Mouse (Mus musculus) hindbrain, embryonic 16.5 days (tissue): Measurements from ENCODE around the gene Atp2a1. TPM values are rescaled to one million over a fixed set of nuclear protein-coding genes. Genes with fewer than 3 reads are reported as not detected.
"Not testable (repeated sequence)": the region's sequence is repeated elsewhere in the genome, so short reads cannot be mapped to it uniquely, and the experiment has no call there.

Source experiments
- ATAC-seq: fragments of 200-750 bp; cut with Nextera tagmentation; 2 replicates; pipeline ENCODE4 v1.8.0; 2017; ENCODE audit warnings: moderate TSS enrichment, moderate library complexity
- H3K27ac ChIP-seq: fragments of 300-500 bp; sonication (generic); 2 replicates; pipeline ENCODE4 v1.5.1; 2014; ENCODE audit warnings: low read depth, mild to moderate bottlenecking, control low read depth, low read length, moderate library complexity
- H3K27me3 ChIP-seq: fragments of 300-500 bp; sonication (generic); replicated peaks from 2 replicates; pipeline ENCODE4 v1.6.1; 2014; ENCODE audit warnings: low read length; ENCODE audit not compliant: control insufficient read depth, insufficient read depth
- H3K36me3 ChIP-seq: fragments of 300-500 bp; sonication (generic); 2 replicates; pipeline ENCODE4 v1.6.1; 2014; ENCODE audit warnings: mild to moderate bottlenecking, low read length, moderate library complexity, mixed read lengths; ENCODE audit not compliant: control insufficient read depth, insufficient read depth
- H3K4me1 ChIP-seq: fragments of 300-500 bp; sonication (generic); 2 replicates; pipeline ENCODE4 v1.6.1; 2014; ENCODE audit warnings: low read depth, low read length; ENCODE audit not compliant: control insufficient read depth, insufficient read depth
- H3K4me2 ChIP-seq: fragments of 300-500 bp; sonication (generic); 2 replicates; pipeline ENCODE4 v1.6.1; 2014; ENCODE audit warnings: mild to moderate bottlenecking, low read length, control low read depth, moderate library complexity
- H3K4me3 ChIP-seq: fragments of 300-500 bp; sonication (generic); 2 replicates; pipeline ENCODE4 v1.5.1; 2014; ENCODE audit warnings: mild to moderate bottlenecking, low read length, control low read depth, moderate library complexity
- H3K9ac ChIP-seq: fragments of 300-500 bp; sonication (generic); 2 replicates; pipeline ENCODE4 v1.6.1; 2014; ENCODE audit warnings: low read depth, mild to moderate bottlenecking, control low read depth, low read length, moderate library complexity
- H3K9me3 ChIP-seq: fragments of 300-500 bp; sonication (generic); 2 replicates; pipeline ENCODE4 v1.6.1; 2014; ENCODE audit warnings: mild to moderate bottlenecking, low read length, moderate library complexity; ENCODE audit not compliant: control insufficient read depth
- WGBS: fragments of 180-500 bp; shearing (Covaris S2); extraction: QIAGEN DNeasy Blood & Tissue Kit; methylation state at CpG from one replicate; pipeline ENCODE4 v1.1.7; 2014; 5-methylcytosine and 5-hydroxymethylcytosine counted together
- polyA plus RNA-seq: library from polyadenylated mRNA; unstranded; fragments of >200 nt; fragmentation: Nextera tagmentation; extraction: Ambion mirVana; gene quantifications from 2 replicates; pipeline ENCODE4 v1.2.1, GENCODE M21; 2015

Atp2a1 gene
- polyA plus RNA-seq, 1 experiment from 2014 or later, result 0.56 TPM

DNA sequence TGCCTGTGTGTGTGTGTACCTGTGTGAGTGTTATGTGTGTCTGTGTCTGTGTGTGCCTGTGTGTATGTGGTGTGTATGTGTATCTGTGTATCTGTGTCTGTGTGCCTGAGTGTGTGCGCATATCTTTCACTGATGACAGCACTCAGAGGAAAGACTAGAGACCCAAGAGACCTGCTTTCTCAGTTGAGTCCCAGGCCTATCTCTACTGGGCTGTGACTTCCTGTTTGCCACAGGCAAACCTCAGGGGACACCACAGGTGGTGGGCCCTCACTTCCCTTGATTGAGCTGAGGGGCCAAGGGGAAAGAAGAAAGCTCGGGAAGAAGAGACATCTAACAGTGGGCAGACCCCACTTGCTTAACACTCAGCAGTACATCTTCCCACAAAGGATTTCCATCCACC is 46.3 kb downstream of the Atp2a1 start:
- H3K9me3 ChIP-seq, result no peaks in the 10 kb centered on the region
- H3K36me3 ChIP-seq, result no peaks in the 10 kb centered on the region
- ATAC-seq, result no peak
- no peak overlapping the region for H3K4me3 ChIP-seq
- 57% methylated on average over 2 of the region's 2 CpGs for WGBS
- H3K4me1 ChIP-seq, result no peaks in the 10 kb centered on the region
- no peaks in the 10 kb centered on the region for H3K27me3 ChIP-seq
- H3K9ac ChIP-seq, result no peak overlapping the region
- no peak overlapping the region for H3K27ac ChIP-seq
- no peak overlapping the region for H3K4me2 ChIP-seq

DNA sequence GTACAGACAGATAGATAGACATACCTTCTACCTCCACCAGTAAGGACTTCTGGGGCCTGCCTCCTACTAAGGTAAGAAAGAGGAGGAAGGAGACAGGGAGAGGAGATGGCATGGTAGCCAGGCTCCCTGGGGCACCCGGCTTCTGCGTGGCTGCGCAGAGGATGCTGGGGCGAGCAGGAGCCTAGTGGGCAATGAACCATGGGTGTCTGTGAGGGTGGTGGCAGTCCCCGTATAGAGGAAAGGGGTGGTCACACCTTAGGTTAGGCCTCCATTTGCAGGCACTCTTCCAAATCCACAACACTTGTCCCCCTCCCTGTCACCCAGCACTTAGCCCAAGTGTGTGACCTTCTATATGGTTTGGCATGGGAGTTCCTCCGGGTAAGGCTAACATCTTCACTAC is 48.2 kb downstream of the Atp2a1 start, which contains the start of gene Cd19:
Gene Cd19, minus strand, starts transcription at position 165 of the 400 bp plus-strand sequence.
- WGBS, result 92% methylated on average over 6 of the region's 6 CpGs
- no peak for ATAC-seq
- H3K27me3 ChIP-seq, result no peaks in the 10 kb centered on the region
- no peak within 1 kb of the TSS for H3K4me2 ChIP-seq
- no peak within 1 kb of the TSS for H3K4me3 ChIP-seq
- H3K9ac ChIP-seq, result no peak within 1 kb of the TSS
- no peaks in the 10 kb centered on the region for H3K4me1 ChIP-seq
- no peak within 1 kb of the TSS for H3K27ac ChIP-seq
- H3K36me3 ChIP-seq, result no peaks in the 10 kb centered on the region
- H3K9me3 ChIP-seq, result no peaks in the 10 kb centered on the region

DNA sequence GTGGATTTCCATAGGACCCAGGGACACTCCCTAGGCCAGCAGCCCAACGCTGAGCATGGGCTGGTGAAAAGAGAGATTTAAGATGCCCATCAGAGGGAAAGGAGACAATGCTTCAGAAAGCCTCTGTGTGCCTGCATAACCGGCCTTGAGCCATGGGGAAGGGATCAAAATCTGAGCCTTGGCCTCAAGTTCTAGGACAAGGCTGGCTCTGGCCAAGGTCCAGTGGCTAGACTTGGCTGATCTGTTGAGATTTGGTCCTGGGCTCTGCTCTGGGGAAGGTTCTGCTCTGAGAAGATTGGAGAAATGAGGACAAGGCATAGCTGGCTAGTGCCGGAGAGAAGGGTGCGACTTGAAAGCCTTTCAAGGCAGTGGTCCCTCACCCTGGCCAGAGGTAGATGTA is 51.8 kb downstream of the Atp2a1 start:
- no peak overlapping the region for H3K4me3 ChIP-seq
- H3K9me3 ChIP-seq, result no peaks in the 10 kb centered on the region
- ATAC-seq, result no peak
- H3K4me2 ChIP-seq, result no peak overlapping the region
- H3K36me3 ChIP-seq, result no peaks in the 10 kb centered on the region
- WGBS, result 92% methylated on average over 4 of the region's 4 CpGs
- H3K9ac ChIP-seq, result no peak overlapping the region
- H3K27ac ChIP-seq, result no peak overlapping the region
- no peaks in the 10 kb centered on the region for H3K27me3 ChIP-seq
- H3K4me1 ChIP-seq, result no peaks in the 10 kb centered on the region

DNA sequence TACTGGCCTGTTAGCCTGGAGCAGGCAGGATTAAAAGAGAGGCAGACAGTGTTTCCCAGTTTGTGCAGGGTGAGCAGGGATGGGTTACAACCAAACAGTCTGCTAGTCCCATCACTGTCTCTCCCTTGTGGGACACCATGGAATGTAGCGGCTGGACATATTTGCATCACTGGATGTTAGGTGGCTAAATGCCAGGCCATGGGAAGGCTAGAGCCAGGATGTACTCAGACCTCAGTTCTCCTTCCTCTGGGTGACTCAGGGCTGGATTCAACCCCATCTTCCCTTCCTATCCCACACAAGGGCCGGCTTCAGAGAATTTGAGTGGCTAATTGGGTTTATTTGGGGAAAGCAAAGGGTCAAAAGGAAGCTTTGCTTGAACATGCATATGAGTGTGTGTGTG is 54.2 kb downstream of the Atp2a1 start:
- no peak overlapping the region for H3K27ac ChIP-seq
- no peak overlapping the region for H3K9ac ChIP-seq
- no peak for ATAC-seq
- 96% methylated on average over 2 of the region's 2 CpGs for WGBS
- no peak overlapping the region for H3K4me2 ChIP-seq
- no peaks in the 10 kb centered on the region for H3K36me3 ChIP-seq
- H3K27me3 ChIP-seq, result no peaks in the 10 kb centered on the region
- no peak overlapping the region for H3K4me3 ChIP-seq
- no peaks in the 10 kb centered on the region for H3K4me1 ChIP-seq
- H3K9me3 ChIP-seq, result no peaks in the 10 kb centered on the region

DNA sequence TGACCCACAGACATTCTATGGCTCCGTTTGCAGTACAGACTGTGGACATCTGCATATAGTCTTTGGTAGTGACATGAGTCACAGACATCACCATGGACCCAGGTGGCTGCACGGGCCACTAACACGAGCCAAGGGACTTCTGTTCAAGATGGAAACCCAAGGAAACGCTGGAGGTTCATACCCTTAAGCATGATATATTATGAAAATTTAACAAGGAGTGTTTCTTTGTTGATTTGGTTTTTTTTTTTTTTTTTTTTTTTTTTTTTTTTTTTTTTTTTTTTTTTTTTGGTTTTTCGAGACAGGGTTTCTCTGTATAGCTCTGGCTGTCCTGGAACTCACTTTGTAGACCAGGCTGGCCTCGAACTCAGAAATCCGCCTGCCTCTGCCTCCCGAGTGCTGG is 60.4 kb downstream of the Atp2a1 start:
- WGBS, result 77% methylated on average over 7 of the region's 8 CpGs
- not testable (repeated sequence) for H3K4me3 ChIP-seq, H3K9ac ChIP-seq, H3K4me1 ChIP-seq, H3K9me3 ChIP-seq, H3K36me3 ChIP-seq, H3K27ac ChIP-seq, H3K4me2 ChIP-seq, ATAC-seq, H3K27me3 ChIP-seq

DNA sequence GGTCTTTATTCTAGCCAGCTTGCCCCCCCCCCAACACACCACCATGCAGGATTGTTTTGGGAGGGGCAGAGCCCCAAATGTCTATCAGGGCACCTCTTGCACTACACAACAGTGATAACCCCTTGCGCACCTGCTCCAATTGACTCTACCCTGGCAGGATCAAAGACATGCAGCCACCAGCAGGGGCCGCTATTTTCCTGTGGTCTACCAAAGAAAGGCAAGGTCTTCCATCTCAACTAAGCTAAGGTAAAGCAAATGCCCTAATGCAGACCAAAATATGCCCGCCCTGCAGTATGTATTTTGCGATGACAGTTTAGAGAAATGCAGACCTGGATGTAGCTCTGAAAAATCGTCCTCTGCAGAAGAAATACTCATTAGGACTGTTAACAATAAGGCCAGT is 63.4 kb downstream of the Atp2a1 start:
- Histone ChIP-seq H3K36me3 (no peaks in the 10 kb centered on the region), H3K4me3 (no peak overlapping the region), H3K9me3 (no peaks in the 10 kb centered on the region), H3K9ac (no peak overlapping the region), H3K4me2 (no peak overlapping the region), H3K4me1 (peaks cover 8% of the 10 kb centered on the region), H3K27ac (no peak overlapping the region), H3K27me3 (no peaks in the 10 kb centered on the region)
- 9% methylated on average over 5 of the region's 5 CpGs for WGBS
- no peak for ATAC-seq

DNA sequence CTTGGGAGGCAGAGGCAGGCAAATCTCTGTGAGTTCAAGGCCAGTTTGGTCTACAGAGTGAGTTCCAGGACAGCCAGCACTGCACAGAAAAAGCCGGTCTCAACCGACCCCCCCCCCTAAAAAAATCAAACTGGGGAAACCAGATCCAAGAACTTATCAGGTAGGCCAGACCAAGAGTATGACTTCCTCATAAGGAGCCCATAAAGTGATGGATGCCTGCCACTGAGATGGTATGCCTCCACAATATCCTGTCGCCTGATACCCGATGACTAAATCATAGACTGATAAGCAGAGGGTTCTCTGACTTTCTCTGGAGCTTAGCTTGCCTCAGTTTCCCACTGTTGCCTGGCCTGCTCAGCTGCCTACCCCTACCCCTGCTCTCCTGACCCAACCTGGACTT is 65.1 kb downstream of the Atp2a1 start:
- no peak overlapping the region for H3K4me3 ChIP-seq
- H3K36me3 ChIP-seq, result no peaks in the 10 kb centered on the region
- peaks cover 8% of the 10 kb centered on the region for H3K4me1 ChIP-seq
- no peak overlapping the region for H3K9ac ChIP-seq
- WGBS, result 99% methylated on average over 4 of the region's 4 CpGs
- H3K9me3 ChIP-seq, result no peaks in the 10 kb centered on the region
- ATAC-seq, result no peak
- no peaks in the 10 kb centered on the region for H3K27me3 ChIP-seq
- H3K27ac ChIP-seq, result no peak overlapping the region
- H3K4me2 ChIP-seq, result no peak overlapping the region

DNA sequence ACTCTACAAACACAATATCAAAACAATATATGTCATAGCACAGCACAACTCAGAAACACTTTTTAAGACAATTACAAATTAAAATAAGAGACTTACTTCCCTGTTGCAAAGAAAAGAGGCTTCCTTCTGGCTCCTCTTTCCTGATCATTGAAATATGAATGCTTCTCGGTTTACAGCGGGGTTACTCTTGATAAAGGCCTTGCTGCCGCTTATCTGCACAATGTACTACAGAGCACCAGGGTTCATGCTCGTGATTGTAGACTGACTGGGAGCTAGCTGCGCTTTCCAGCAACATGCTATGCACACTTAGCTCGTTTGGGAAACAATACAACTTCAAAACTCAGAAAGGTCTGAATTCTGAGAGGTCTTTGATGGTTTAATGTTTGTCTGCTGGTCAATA is 65.7 kb downstream of the Atp2a1 start:
- peaks cover 8% of the 10 kb centered on the region for H3K4me1 ChIP-seq
- H3K36me3 ChIP-seq, result no peaks in the 10 kb centered on the region
- peak overlapping the region; percentile 2; the same call in 1 of the 2 replicates for H3K4me3 ChIP-seq
- 60% methylated on average over 6 of the region's 6 CpGs for WGBS
- H3K27me3 ChIP-seq, result no peaks in the 10 kb centered on the region
- H3K9ac ChIP-seq, result no peak overlapping the region; the same call in 1 of the 2 replicates
- no peak for ATAC-seq
- H3K9me3 ChIP-seq, result no peaks in the 10 kb centered on the region
- no peak overlapping the region for H3K27ac ChIP-seq
- H3K4me2 ChIP-seq, result peak overlapping the region; percentile 44

DNA sequence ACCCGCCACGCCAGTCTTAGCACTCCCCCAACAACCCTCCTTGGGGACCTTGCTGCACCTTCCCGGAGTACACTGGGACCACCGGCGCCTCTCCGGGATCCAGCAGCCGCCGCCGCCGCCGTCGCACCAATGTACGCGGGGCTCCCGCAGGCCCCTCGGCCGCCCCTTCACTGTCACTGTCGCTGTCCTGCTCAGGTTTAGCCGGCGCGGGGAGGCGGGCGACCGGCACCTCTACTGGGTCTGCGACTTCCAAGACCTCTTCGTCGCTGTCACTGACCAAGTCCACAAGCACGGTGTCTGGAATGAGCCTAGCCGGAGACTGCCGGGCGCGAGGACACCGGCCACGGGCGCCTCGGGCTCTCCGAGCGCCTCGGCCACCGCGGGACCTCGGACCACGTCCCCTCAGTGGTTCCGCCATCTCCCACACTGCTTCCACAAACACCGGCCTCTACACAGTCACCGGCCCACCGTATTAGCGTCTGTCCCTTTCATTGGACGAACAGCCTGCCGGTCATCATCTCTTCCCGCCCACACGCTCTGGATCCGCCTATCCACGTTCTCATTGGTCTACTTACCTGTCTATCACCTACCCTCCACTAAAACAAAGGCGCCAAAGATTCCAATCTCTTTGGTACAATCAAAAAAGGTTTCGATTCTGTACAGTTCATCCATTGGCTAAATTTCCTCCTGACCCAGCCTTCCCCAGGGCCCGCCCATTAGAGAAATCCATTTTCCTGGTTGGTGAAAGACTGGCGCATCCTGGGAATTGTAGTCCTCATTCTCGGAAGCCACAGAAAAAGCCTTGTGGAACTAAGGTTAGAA is 66.4 kb downstream of the Atp2a1 start, which contains the start of gene Nfatc2ip:
Gene Nfatc2ip, minus strand, starts transcription at position 440 of the 822 bp plus-strand sequence.
- Histone ChIP-seq H3K27me3 (no peaks in the 10 kb centered on the region), H3K4me1 (peaks cover 8% of the 10 kb centered on the region), H3K9me3 (no peaks in the 10 kb centered on the region), H3K4me2 (peak within 1 kb of the TSS; percentile 93), H3K4me3 (peak within 1 kb of the TSS; percentile 93), H3K9ac (peak within 1 kb of the TSS; percentile 84), H3K27ac (peak within 1 kb of the TSS; percentile 71), H3K36me3 (no peaks in the 10 kb centered on the region)
- WGBS, result under 1% methylated on average over 57 of the region's 59 CpGs
- ATAC-seq, result peak; percentile 100
